In genomic region chr2:116068461-116068860, GRCm38 (mm10) we compare ENCODE assay signal across 8 mouse cellular contexts. TPM values are rescaled to one million over a fixed set of nuclear protein-coding genes. Genes with fewer than 3 reads are reported as not detected.
DNase-seq lines count a peak whose midpoint lies in the region; ATAC-seq and TF ChIP-seq lines count a peak whose summit lies in the region.

No protein-coding gene starts in this region.

- TF ChIP-seq EP300 in liver, postnatal 0 days (IDR thresholded peaks at IDR 0.05; ENCODE audit: low read depth) = no peak

- peak overlapping the region; percentile 99 for H3K4me2 ChIP-seq in heart, embryonic 12.5 days
- 0 out of 2 replicates have a peak overlapping the region, but pooled peaks have one; percentile 76 for H3K4me2 ChIP-seq in liver, postnatal 0 days (ENCODE audit: low read depth, low read length)

- no peak overlapping the region for H3ac ChIP-seq in C2C12 (ENCODE audit: control insufficient read depth, insufficient read length, low read depth)

- peak overlapping the region; percentile 68 for H3K4me3 ChIP-seq in heart, embryonic 12.5 days
- H3K4me3 ChIP-seq in C2C12 (ENCODE audit: insufficient read depth, poor library complexity, severe bottlenecking) = peak overlapping the region; percentile 87
- peak overlapping the region; percentile 90 for H3K4me3 ChIP-seq in hindbrain, embryonic 10.5 days
- H3K4me3 ChIP-seq in liver, postnatal 0 days (ENCODE audit: low read depth, low read length) = no peak overlapping the region

- ATAC-seq in heart, embryonic 12.5 days (ENCODE audit: insufficient number of reproducible peaks, low FRiP score) = no peak
- no peak for ATAC-seq in liver, postnatal 0 days

- peak overlapping the region; percentile 95 for H3K9ac ChIP-seq in heart, embryonic 12.5 days
- no peak overlapping the region for H3K9ac ChIP-seq in liver, postnatal 0 days (replicated peaks)

- H3K27ac ChIP-seq in heart, embryonic 12.5 days (ENCODE audit: poor library complexity, severe bottlenecking) = peak overlapping the region; percentile 98
- peak overlapping the region; percentile 98 for H3K27ac ChIP-seq in hindbrain, embryonic 10.5 days
- no peak overlapping the region for H3K27ac ChIP-seq in liver, postnatal 0 days (ENCODE audit: low read depth)

- peaks cover 15% of the 10 kb centered on the region for H3K79me3 ChIP-seq in C2C12 (ENCODE audit: low read depth)

- no peaks in the 10 kb centered on the region for H3K36me3 ChIP-seq in heart, embryonic 12.5 days
- H3K36me3 ChIP-seq in C2C12 (ENCODE audit: control insufficient read depth, insufficient read depth) = peaks cover under 1% of the 10 kb centered on the region
- H3K36me3 ChIP-seq in hindbrain, embryonic 10.5 days = no peaks in the 10 kb centered on the region
- no peaks in the 10 kb centered on the region for H3K36me3 ChIP-seq in liver, postnatal 0 days (replicated peaks; ENCODE audit: insufficient read depth, low read length)

- no peaks in the 10 kb centered on the region for H3K27me3 ChIP-seq in heart, embryonic 12.5 days (replicated peaks)
- no peaks in the 10 kb centered on the region for H3K27me3 ChIP-seq in C2C12 (ENCODE audit: control insufficient read depth, insufficient read depth, insufficient read length)
- H3K27me3 ChIP-seq in hindbrain, embryonic 10.5 days (ENCODE audit: insufficient read depth, poor library complexity, severe bottlenecking) = peaks cover 42% of the 10 kb centered on the region
- peaks cover 68% of the 10 kb centered on the region for H3K27me3 ChIP-seq in liver, postnatal 0 days (ENCODE audit: insufficient read depth, low read length)

- peaks cover 20% of the 10 kb centered on the region for H3K4me1 ChIP-seq in heart, embryonic 12.5 days (replicated peaks)
- H3K4me1 ChIP-seq in hindbrain, embryonic 10.5 days (replicated peaks) = peaks cover 47% of the 10 kb centered on the region
- peaks cover 3% of the 10 kb centered on the region; the same call in 1 of the 2 replicates for H3K4me1 ChIP-seq in liver, postnatal 0 days (ENCODE audit: insufficient read depth)

- TF ChIP-seq CTCF in C2C12 (IDR thresholded peaks at IDR 0.05; ENCODE audit: control insufficient read depth, insufficient read depth, insufficient read length) = no peak
- TF ChIP-seq CTCF in liver, postnatal 0 days (IDR thresholded peaks at IDR 0.05; ENCODE audit: low read depth) = no peak

- 15% methylated on average over 11 of the region's 11 CpGs for WGBS in heart, embryonic 12.5 days
- 1% methylated on average over 11 of the region's 11 CpGs for WGBS in hindbrain, embryonic 10.5 days
- 19% methylated on average over 11 of the region's 11 CpGs for WGBS in liver, postnatal 0 days (ENCODE audit: insufficient replicate concordance)

- peaks cover 28% of the 10 kb centered on the region for H3K79me2 ChIP-seq in C2C12 (ENCODE audit: control insufficient read depth, insufficient read depth)

- H3K9me3 ChIP-seq in heart, embryonic 12.5 days (replicated peaks) = no peaks in the 10 kb centered on the region
- no peaks in the 10 kb centered on the region for H3K9me3 ChIP-seq in hindbrain, embryonic 10.5 days
- H3K9me3 ChIP-seq in liver, postnatal 0 days (ENCODE audit: low read length) = no peaks in the 10 kb centered on the region

- no peak for DNase-seq in heart, adult 18-20 months
- no peak for DNase-seq in hindbrain, embryonic 10.5 days (ENCODE audit: low spot score)
- DNase-seq in liver, postnatal 0 days = no peak
- no peak for DNase-seq in c-Kit-positive CD71-positive TER-119-positive erythroid progenitor cells, embryonic 14.5 days (ENCODE audit: low spot score)
- DNase-seq in cerebellum, adult 9-11 months = no peak
- no peak for DNase-seq in embryo, embryonic 11 days

TF ChIP-seq in C2C12, 6 proteins besides CTCF, POLR2A, EP300 and RAD21:
- TF ChIP-seq CEBPB (IDR thresholded peaks at IDR 0.05; ENCODE audit: low read depth) (no peak), MYOD1 (IDR thresholded peaks at IDR 0.05; ENCODE audit: control insufficient read depth, insufficient read length, low read depth) (no peak), MAX (IDR thresholded peaks at IDR 0.05) (no peak), FOSL1 (IDR thresholded peaks at IDR 0.05; ENCODE audit: insufficient read depth, low read length, poor library complexity, severe bottlenecking) (no peak), USF1 (IDR thresholded peaks at IDR 0.05; ENCODE audit: low read depth) (no peak), MYOG (IDR thresholded peaks at IDR 0.05; ENCODE audit: control insufficient read depth, extremely low read depth, insufficient read length) (no peak)

RNA-seq across cellular contexts. Expression of gene Meis2, which starts 2.8 kb away (rescaled TPM):
- 49.9 and 52.9 TPM in 2 replicates for polyA plus RNA-seq in heart, embryonic 12.5 days (2016; fragmentation: Nextera tagmentation; extraction: Ambion mirVana)
- 10 to 100 TPM; 19.1 to 24.3 TPM for total RNA-seq in heart, adult 18-20 months (2021)
- polyA plus RNA-seq in C2C12 (2012; fragmentation: generic; extraction: Trizol) = 16.3 TPM
- polyA plus RNA-seq in hindbrain, embryonic 10.5 days (2016; fragmentation: Nextera tagmentation; extraction: Ambion mirVana) = 61.3 and 91.1 TPM in 2 replicates
- 2.0 and 2.4 TPM in 2 replicates for polyA plus RNA-seq in liver, postnatal 0 days (2015; fragmentation: Nextera tagmentation; extraction: Ambion mirVana)
